Mouse (Mus musculus): ENCODE results near the gene Retreg1.

Retreg1 gene

DNA sequence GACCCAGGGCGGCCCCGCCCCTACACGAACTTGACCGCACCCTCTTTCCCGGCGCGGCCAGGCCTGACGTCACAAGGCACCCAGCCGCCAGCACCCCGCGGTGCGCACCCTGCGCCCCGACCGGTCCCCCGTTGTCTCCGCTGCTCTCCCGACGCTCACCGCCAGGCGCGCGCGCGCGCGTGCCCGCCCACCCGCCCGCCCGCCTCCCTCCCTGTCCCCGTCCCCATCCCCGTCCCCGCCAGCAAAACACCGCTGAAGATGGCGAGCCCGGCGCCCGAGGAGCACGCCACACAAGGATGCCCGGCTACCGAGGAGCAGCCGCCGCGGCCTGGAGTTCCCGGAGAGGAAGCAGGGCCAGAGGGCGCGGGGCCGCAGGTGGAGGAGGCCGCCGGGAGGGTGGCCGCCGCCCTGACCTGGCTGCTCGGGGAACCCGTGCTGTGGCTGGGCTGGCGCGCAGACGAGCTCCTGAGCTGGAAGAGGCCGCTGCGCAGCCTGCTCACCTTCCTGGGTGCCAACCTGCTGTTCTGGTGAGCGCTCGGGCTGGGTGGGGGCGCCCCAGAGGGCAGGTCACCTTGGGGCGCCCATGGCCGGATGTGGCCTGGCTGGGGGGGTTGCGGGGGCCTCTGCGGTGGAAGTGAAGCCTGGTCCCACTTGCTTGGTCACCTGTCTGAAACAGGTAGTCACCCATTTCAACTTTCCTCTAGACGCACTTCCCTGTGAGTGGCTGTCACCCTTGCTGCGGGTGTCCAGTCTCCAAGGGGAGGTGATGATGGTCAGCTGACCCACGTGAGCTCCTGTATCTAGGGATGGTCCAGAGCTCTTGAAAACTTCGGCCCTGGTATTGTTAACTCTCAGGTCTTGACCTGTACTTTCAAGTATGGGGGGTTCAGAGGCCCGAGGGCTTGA is at the start of gene Retreg1:
Gene Retreg1 (plus strand): TSS at position 95 of the 906 bp plus-strand sequence.
- DNase-seq, result peak; percentile 85

DNA sequence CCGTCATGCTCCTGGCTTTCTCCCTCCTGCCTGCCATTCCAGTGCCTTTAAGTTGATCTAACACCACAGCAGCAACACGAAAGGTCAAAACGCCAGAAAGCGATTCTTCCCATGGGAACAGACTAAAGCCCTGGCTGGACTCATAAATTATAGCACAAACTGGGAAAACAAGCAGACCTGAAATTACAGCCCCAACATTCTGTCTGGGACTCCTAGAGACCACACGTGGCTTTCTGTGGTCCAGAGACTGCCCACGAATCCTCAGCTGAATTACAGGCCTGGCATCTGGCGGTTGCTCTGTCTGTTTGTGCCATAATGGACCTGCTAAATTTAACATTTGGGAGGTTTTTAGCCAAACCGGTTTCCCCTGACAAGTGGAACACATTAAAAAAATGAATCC is 48.9 kb upstream of the Retreg1 start:
- no peak for DNase-seq

DNA sequence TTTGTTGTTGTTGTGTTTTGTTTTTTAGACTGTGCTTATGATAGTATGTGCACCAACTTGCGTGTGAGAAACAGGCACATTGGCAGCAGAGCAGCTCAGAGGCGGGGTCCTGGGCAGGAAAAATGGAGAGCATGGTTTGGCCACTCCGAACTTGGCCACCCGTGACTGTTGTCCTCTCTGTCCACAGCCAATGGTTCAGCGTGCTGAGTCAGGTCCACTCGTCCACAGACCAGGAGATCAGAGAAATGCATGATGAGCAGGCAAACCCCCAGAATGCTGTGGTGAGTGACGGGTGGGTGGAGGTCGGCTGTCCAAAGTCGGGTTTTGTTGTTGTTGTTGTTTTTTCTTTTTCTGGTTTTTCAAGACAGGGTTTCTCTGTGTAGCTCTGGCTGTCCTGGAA is 47.5 kb upstream of the Retreg1 start:
- no peak for DNase-seq

DNA sequence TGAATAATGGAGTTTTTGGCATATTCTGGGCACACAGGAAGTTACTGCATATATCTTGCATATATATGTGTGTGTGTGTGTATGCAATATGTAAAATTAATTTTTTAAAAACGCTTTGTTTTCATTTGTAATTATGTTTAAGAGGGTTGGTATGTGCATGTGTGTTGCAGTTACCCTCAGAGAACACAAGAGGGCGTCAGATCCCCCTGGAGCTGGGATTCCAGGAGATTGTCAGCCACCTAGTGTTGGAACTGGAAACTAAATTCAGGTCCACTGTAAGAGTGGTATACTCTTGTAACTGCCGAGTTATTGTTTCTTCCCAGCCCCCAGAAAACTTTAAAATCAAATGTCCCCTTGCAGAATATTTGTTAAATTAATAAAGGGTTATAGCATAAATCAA is 46.6 kb upstream of the Retreg1 start:
- DNase-seq, result no peak

DNA sequence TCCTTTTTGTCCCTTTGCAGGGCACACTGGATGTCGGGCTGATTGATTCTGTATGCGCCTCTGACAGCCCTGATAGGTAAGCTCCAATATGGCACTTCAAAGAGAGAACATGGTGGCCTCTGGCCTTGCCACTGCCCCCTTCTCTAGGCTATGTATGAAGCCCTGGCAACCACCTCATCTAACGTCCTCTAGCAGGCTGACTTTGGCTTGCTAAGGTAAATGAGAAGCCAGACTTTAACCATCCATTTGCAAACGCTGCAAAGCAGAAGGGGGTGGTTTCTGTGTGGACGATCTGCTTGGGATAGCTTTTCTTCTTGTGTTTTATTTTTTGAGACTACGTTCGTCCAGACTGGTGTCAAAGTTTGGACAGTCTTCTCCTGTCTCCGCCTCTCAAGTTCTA is 45.8 kb upstream of the Retreg1 start:
- DNase-seq, result peak; percentile 54

DNA sequence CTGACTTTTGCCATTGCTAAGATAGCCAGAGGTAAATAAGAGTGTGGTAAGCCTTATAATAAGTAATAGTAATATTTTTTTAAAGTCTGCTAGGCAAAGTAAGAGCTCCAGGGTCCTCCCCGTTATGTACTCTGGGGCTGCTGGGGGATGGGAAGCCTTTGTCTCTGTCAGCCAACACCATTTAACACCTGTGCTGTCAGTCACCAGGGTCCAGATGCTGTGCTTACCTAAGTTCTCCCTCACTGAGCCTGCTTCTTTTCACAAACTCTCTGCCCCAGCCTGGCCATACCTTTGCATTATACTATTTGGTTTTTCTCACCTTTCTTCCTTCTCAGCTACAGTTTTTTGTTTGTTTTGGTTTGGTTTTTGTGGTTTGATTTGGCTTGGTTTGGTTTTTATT is 45.1 kb upstream of the Retreg1 start:
- DNase-seq, result no peak

DNA sequence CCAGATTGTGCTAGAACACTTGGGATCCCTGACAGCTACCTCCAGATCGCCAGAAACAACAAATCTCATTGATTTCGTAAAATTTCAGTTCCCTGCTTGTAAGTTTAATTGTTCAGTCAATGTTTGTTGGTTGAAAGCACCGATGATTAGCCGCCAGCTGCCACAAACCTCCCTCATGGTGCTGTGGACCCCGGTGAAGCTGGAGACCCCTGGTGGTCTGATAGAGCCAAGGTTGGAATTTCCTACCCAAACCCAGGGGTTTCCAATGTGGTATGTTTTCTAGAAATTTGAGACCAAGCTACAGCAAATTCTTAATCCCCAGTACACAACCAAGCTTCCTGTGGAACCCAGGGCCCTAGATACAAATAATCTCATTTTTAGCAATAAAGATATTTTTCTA is 41.3 kb upstream of the Retreg1 start:
- DNase-seq, result no peak

DNA sequence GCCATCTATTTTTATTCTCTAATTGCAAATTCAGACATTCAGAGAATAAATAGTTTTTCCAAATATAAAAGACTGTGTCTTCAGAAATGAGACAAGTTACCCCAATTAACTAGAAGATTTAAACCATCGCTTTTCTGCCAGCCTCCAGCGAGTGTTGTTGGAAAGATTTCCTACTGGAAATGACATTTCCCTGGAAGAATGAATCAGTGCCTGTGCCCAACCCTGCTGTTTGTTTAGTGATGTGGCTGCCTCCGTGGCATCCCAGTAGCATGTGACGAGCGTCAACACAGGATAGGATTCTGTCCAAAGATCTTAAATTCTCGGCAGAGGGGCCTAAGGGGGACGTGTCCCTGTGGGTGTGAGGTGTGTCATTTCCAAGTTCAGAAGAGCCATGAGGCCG is 40.8 kb upstream of the Retreg1 start:
- DNase-seq, result no peak

DNA sequence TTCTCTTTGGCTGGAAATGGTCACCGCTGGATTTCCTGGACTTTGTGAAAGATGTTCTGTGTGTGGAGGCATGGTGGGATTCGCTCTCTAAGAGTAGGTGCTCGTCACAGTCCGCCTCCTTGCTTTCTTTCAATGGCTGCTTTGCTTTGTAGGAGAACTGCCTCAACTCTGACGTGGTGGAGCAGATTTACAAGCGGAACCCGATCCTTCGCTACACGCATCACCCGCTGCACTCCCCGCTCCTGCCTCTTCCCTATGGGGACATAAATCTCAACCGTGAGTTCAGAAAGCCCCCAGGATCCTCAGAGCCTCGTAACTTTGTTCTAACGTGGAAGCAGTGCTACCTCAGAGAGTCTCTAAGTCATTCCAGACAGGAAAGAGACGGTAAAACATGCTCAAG is 39.9 kb upstream of the Retreg1 start:
- no peak for DNase-seq

DNA sequence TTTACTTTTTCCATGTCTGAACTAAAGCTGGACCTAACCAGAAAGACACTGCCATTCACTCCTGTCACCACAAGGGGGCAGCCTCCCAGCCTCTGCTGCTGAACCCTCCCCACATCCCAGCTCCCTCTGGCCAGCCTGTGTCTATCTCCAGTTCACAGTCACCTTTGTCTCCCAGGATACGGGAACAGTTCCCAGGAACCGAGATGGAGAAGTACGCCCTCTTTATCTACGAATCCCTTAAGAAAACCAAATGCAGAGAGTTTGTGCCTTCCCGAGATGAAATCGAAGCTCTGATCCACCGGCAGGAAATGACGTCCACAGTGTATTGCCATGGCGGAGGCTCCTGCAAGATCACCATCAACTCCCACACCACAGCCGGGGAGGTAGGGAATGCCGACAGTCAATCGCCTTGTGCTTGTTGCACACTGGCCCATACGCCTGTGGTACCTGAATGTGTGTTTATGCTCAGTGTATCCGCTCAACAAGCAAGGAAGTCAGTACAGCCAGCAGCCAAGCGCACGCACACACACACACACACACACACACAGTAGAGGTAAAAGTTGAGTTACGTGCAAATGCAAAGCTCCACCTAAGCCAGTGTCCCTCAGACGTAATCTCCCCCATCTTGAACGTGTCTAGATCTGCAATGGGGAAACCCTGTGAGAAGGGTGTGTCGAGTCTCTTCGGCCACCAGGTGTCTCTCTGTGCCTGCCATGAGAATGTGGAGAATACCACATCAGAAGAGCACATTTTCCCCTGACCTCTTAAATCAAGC is 37.5 kb upstream of the Retreg1 start:
- DNase-seq, result peak; percentile 59

DNA sequence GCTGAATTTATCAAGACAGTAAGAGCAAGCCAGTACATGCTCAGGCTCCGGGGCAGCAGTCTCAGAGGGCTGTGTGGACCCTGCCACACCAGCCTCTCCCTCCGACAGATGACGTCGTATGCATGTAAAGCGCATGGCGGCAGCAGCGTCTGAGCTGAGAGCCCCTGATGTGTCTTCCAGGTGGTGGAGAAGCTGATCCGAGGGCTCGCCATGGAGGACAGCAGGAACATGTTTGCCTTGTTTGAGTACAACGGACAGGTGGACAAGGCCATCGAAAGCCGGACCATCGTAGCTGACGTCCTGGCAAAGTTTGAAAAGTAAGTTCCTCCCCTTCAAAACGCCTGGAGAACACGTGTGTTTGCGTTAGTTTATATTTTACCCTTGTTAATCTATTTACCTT is 36.6 kb upstream of the Retreg1 start:
- DNase-seq, result no peak

DNA sequence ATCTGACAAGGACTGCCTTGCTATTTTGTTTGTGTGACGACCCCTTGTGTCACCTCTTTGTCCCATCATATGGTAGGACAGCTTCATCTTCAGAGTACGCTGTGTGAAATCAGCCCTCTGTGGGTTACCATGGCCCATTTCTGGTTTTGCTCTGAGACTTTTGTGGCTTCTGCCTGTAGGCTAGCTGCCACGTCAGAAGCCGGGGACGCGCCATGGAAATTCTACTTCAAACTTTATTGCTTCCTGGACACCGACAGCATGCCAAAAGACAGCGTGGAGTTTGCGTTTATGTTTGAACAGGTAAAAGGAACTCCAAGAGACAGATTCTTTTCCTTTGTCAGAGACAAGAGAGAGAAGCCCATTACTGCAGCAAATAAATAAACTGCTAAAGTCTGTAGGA is 36.1 kb upstream of the Retreg1 start:
- no peak for DNase-seq

DNA sequence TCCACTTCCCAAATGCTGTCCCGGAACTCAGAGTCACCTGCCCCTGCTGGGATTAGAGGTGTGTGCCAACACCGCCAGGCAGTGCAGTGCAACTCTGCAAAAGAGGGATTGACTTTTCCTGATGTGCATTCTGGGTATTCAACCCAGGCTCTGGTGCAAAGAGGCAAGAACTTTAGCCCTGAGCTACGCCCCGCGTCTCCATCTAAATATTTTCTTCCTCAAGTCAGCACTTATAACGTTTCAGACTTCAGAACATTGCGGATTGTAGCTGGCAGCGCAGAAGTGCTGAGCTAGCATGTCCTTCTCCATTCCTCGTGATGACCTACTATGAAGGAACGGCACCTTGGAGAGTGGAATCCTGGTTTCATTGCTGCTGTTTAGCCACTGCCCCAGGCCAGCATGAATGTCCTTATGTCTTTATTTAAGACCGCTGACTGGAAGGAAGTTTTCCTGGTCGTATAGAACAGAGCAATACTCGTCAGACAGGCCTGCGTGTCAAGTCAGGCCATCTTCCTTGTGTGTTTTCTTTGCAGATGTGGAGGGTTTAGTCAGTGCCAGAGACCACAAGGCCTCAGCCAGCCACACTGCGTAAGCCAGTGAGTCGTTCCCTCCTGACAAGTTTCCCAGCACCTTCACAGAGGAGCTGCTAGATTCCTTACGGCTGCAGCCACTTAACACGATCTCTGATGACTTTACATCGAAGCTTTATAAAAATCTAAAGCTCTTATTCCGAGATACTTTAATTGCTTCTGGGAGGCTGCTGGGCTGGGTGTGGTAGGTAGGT is 34.1 kb upstream of the Retreg1 start:
- DNase-seq, result peak; percentile 75

DNA sequence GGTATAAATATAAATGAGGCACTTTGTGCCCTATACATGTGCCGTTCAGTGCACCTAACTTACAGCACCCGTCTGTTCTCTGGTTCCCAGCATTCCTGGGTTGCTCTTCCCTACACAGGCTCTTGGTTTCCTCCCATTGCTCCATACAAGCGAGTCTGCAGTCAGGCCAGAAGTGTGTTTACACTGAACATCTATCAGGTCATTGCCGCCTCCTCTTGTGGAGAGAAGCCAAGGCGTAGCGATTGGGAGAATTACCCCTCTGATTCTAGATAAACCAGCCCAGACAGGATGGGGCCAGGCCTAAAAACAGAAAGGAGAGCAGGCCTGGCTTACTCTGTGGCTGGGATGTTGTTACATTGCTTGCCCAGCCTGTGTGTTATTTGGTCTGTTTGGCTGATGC is 33.3 kb upstream of the Retreg1 start:
- DNase-seq, result no peak

DNA sequence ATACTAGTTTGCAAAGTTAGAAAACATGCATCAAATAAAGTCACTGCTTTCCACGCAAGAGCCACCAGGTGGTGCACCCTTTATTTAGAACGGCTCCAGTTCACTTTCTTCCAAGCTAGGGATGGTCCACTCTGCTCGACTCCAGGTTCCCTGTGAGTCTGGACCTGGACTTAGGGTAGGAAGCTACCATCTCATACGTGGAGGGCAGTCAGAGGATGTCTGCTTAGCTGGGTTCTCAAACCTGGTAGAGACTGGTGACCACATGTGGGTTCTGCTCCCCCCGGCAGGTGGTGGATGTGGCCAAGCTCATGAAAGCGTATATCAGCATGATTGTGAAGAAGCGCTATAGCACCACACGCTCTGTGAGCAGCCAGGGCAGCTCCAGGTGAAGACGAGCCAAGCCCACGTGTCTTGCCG is 31.1 kb upstream of the Retreg1 start:
- no peak for DNase-seq

DNA sequence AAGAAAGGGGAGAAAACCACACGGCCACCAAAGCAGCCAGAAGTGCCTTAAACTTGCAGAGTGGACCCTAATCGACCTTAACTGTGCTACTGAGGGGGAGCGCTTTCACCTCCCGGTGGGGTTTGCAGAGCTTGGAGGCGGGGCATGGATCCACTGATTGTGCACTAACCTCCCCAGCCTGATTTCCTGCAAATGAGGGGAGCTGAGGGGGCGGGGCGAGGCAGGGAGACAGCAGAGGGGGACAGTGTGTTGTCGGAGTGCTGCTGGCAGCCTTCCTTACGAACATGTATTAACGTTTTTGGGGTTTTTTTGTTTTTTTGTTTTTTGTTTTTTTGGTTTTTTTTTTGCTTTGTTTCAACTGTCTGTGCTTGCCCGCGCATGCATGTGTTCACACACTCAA is 30.5 kb upstream of the Retreg1 start:
- DNase-seq, result no peak

DNA sequence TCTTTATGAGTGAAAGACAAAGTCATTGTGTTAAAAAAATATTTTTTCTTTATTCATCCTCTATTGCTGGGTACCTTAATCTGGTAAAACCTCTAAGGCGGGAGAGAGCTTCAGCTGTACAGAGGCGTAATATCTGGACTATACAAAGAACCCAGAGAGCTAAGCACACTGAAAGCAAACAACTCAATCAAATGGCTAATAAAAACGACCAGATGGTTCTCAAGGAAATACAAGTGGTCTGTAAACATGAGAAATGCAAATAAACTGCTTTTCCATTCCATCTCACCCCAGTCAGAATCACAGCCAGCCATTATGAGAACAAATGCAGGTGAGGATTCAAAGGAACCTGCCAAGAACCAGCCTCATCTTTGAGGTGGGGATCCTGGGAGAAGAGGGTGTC is 28.4 kb upstream of the Retreg1 start:
- DNase-seq, result no peak

DNA sequence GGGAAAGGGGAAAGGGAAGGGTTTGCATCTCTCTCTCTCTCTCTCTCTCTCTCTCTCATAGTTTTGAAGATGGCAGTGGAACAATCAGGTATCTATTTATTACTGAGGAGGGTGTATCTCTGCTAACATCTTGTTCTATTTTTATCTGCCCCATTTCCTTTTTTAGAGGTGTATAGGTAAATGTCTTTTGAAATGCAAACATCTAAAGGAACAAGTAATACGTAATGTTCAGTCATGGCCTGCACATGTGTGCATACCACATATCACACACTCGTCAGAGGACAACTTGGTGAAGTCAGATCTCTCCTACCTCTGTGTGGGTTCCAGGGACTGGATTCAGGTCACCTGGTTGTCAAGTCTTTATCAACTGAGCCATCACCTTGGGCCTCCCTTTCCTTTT is 25.8 kb upstream of the Retreg1 start:
- no peak for DNase-seq

DNA sequence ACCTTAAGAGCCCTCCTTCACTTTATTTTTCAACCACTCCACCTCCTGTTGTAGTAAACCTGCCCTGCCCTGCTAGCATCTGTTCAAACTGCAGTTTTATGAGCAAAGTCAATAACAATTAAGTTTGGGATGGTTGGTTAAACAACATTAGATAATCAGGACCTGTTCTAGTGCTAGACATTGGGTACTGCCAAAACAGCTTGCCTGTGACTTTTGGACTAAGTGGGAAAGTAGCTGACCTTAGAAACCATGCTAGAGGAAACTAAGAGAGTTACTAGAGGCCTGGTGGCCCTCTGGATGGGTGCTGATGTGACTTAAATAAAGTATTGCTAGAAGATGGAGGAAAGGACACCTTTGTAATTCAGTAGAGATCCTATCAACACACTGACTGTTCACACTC is 21.0 kb upstream of the Retreg1 start:
- no peak for DNase-seq

DNA sequence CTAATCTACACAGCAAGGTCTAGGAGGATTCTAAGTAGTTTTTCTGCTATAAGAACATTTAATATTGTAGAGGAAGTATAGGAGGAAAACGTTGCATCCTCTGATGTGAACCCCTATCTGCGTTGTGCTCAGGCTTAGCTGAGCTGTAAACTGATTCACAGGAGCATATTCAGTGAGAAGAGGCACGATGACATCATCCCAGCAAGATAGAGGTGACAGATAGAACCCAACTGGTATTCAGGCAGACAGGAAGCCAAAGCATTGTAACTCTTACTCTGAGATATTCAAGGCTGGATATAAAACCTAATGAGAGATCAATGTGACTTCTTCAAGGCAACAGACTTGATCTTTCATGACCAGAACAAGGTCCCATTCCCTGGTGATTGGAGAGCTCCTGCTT is 20.3 kb upstream of the Retreg1 start:
- DNase-seq, result no peak

DNA sequence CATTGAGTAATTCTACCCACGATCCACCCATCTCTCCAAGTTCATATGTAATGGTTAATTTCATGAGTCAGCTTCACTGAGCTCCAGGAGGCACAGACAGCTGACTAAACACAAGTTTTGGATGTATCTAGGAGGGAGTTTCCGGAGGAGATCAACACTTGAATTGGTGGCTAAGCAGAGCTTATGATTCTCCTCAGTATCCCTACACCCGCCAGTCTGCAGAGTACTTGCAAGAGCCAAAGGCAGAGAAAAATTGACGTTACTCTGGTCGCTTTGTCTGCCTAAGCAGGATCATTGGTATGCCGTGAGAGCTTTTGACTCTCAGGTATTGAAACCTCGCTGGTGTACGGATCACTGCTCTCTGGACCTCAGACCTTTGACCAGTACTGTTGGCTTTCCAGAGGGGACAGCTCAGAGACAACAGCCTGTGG is 16.4 kb upstream of the Retreg1 start:
- peak; percentile 84 for DNase-seq

DNA sequence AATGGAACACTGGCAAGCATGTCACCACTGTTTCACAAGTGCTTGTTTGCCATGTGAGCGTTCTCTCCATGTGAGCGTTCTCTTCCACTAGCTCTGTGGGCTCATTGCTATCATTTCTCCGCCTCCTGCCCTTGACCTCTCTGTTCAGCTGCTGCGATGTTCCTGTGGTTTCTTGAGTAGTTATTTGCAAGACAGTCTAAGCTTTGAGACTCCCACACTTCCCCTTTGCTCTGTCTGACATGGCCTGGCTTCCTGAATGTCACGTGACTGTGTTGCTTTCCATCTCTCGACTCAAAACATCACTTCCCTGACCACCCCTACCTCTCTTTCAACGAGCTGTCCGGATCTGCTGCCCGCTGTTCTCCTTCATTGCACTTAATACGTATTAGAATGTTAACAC is 14.5 kb upstream of the Retreg1 start:
- DNase-seq, result no peak

DNA sequence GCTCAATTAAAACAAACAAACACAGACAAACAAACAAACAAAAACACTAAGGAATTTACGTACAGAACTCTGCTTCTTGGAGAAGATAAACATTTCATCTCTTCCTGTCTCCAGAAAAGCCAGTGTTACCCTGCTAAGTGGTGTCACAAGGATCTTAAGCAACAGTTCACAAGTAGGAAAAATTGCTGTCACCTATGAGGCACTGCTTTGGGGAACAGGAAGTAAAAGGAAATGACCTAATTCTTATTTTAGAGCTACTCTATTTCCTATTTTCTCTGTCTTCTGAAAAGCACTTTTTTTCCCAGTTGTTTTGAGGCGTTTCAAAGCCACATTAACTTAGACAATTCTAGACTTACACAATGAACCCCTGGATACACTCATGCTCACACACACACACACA is 12.6 kb upstream of the Retreg1 start:
- no peak for DNase-seq
